13 mouse cellular contexts compared by ENCODE assay signal in the genomic region with DNA sequence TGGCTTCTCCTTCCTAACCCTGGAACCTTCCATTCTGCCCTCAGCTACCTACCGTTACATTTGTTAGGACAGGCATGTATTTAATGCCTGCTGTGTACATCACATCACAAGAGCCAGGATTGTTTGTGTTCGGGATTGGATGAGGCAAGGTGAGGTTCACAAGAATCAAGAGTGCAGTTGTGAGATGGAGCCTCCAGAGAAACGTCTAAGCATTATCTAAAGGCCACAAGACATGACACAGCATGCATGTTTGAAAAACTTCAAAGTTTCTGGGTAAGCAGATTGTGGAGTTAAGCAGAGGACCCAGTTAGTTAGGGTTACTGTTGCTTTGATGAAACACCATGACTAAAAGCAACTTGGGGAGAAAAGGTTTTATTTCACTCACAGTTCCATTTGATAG.
"Had no signal": no experiment of that assay in that cellular context is flagged by ENCODE, and none has a peak within 500 bp of the region (broad histone marks: within the 10 kb centered on the region; RNA-seq: fewer than 3 reads in every experiment).

No protein-coding gene starts in this region.

- H3K9ac ChIP-seq: limb, embryonic 15.5 days; midbrain, embryonic 12.5 days; neural tube, embryonic 13.5 days had no signal

- ATAC-seq: midbrain, embryonic 16.5 days had no signal

- H3K27me3 ChIP-seq: limb, embryonic 15.5 days; midbrain, embryonic 12.5 days; neural tube, embryonic 13.5 days had no signal

- H3K36me3 ChIP-seq: limb, embryonic 15.5 days; midbrain, embryonic 12.5 days; neural tube, embryonic 13.5 days had no signal

- H3K27ac ChIP-seq: left cerebral cortex, adult 2 months; limb, embryonic 15.5 days; midbrain, embryonic 12.5 days; neural tube, embryonic 13.5 days had no signal

- H3K9me3 ChIP-seq: limb, embryonic 15.5 days; midbrain, embryonic 12.5 days; neural tube, embryonic 13.5 days had no signal

- H3K4me1 ChIP-seq: limb, embryonic 15.5 days; midbrain, embryonic 12.5 days; neural tube, embryonic 13.5 days had no signal

- DNase-seq: kidney, adult 2 months; kidney, postnatal 25 days; lung, adult 18-20 months; retina, postnatal 1 day; right cerebral cortex, postnatal 4 days; spleen, adult 18-20 months; thymus, adult 18-20 months; thymus, postnatal 14 days had no signal

- H3K4me3 ChIP-seq: left cerebral cortex, adult 2 months; limb, embryonic 15.5 days; midbrain, embryonic 12.5 days; neural tube, embryonic 13.5 days had no signal

- H3K4me2 ChIP-seq: limb, embryonic 15.5 days; midbrain, embryonic 12.5 days; neural tube, embryonic 13.5 days had no signal
